Mouse (Mus musculus) MEL (cell line): ENCODE measurements around the gene 4931406P16Rik. TPM values are rescaled to one million over a fixed set of nuclear protein-coding genes. Genes with fewer than 3 reads are reported as not detected.
A peak's percentile ranks its signal among the peaks of the same experiment; 100 is the strongest.

Experiments
- DNase-seq: peaks from one replicate; pipeline ENCODE4 v3.0.0; 2011; ENCODE audit warnings: low read depth, low spot score
- H3K27ac ChIP-seq: 2 replicates; pipeline ENCODE4 v1.5.1; 2012; ENCODE audit warnings: low read depth, mild to moderate bottlenecking, control low read depth, low read length, moderate library complexity; ENCODE audit not compliant: control insufficient read depth
- H3K27me3 ChIP-seq, 2 experiments: fragments of 150-350 bp in 1 of 2; sonication (generic) in 1 of 2; 2 replicates each; pipeline ENCODE4 v1.6.1; 2012; ENCODE audit warnings: low read length in 2 of 2, mild to moderate bottlenecking in 2 of 2, improper control_type of control experiment in 1 of 2, moderate library complexity in 1 of 2; ENCODE audit not compliant: insufficient read depth in 2 of 2, control insufficient read depth in 1 of 2
- H3K36me3 ChIP-seq, 2 experiments: 2 replicates each; pipeline ENCODE4 v1.6.1; 2012 to 2014; ENCODE audit warnings: low read length in 2 of 2, improper control_type of control experiment in 1 of 2, inconsistent platforms in 1 of 2, mild to moderate bottlenecking in 1 of 2; ENCODE audit not compliant: insufficient read depth in 2 of 2, control insufficient read depth in 1 of 2
- H3K4me1 ChIP-seq, 2 experiments: fragments of 150-350 bp in 1 of 2; sonication (generic) in 1 of 2; 2 replicates each; pipeline ENCODE4 v1.6.1; 2012; ENCODE audit warnings: low read length in 2 of 2, improper control_type of control experiment in 1 of 2, mild to moderate bottlenecking in 1 of 2; ENCODE audit not compliant: insufficient read depth in 2 of 2, control insufficient read depth in 1 of 2
- H3K4me3 ChIP-seq, 2 experiments: fragments of 150-350 bp in 1 of 2; sonication (generic) in 1 of 2; 2 replicates each; pipeline ENCODE4 v1.5.1; 2012; ENCODE audit warnings: low read depth in 2 of 2, low read length in 2 of 2, mild to moderate bottlenecking in 2 of 2, moderate library complexity in 2 of 2, control low read depth in 1 of 2, improper control_type of control experiment in 1 of 2; ENCODE audit not compliant: control insufficient read depth in 1 of 2, insufficient read depth in 1 of 2
- H3K79me2 ChIP-seq: 2 replicates; pipeline ENCODE4 v1.6.1; 2012; ENCODE audit warnings: mild to moderate bottlenecking, low read length, moderate library complexity; ENCODE audit not compliant: control insufficient read depth, poor library complexity, insufficient read depth
- H3K9ac ChIP-seq: 2 replicates; pipeline ENCODE4 v1.6.1; 2012; ENCODE audit warnings: low read depth, mild to moderate bottlenecking, control low read depth, low read length, moderate library complexity; ENCODE audit not compliant: control insufficient read depth, poor library complexity, severe bottlenecking
- H3K9me3 ChIP-seq: fragments of 150-350 bp; sonication (generic); replicated peaks from 2 replicates; pipeline ENCODE4 v1.6.1; 2012; ENCODE audit warnings: mild to moderate bottlenecking, low read length, improper control_type of control experiment, moderate library complexity; ENCODE audit not compliant: insufficient read depth
- CHD1 ChIP-seq: IDR thresholded peaks from 2 replicates; pipeline ENCODE4 v1.6.1; 2012; ENCODE audit warnings: low read depth, mild to moderate bottlenecking, inconsistent platforms, low read length, improper control_type of control experiment
- CTCF ChIP-seq, 3 experiments: IDR thresholded peaks in 2 of 3; conservative IDR thresholded peaks in 1 of 3; 2 replicates each; pipeline ENCODE4 v1.5.1; 2011 to 2012; ENCODE audit warnings: low read length in 3 of 3, low read depth in 2 of 3, mild to moderate bottlenecking in 2 of 3, improper control_type of control experiment in 1 of 3, inconsistent platforms in 1 of 3, mixed read lengths in 1 of 3, moderate library complexity in 1 of 3; ENCODE audit not compliant: control insufficient read depth in 1 of 3, insufficient read depth in 1 of 3, poor library complexity in 1 of 3, severe bottlenecking in 1 of 3
- ELF1 ChIP-seq: IDR thresholded peaks from 2 replicates; pipeline ENCODE4 v1.6.1; 2014; ENCODE audit warnings: low read depth, mild to moderate bottlenecking, inconsistent platforms, low read length, improper control_type of control experiment, moderate library complexity
- EP300 ChIP-seq, 2 experiments: IDR thresholded peaks; 2 replicates each; pipeline ENCODE4 v1.6.1; 2011; ENCODE audit warnings: improper control_type of control experiment in 2 of 2, low read length in 2 of 2, low read depth in 1 of 2, mild to moderate bottlenecking in 1 of 2
- ETS1 ChIP-seq: IDR thresholded peaks from 2 replicates; pipeline ENCODE4 v1.6.1; 2012; ENCODE audit warnings: low read depth, mild to moderate bottlenecking, inconsistent platforms, low read length, improper control_type of control experiment, moderate library complexity
- GABPA ChIP-seq: IDR thresholded peaks from 2 replicates; pipeline ENCODE4 v1.6.1; 2012; ENCODE audit warnings: low read depth, mild to moderate bottlenecking, inconsistent platforms, low read length, improper control_type of control experiment, moderate library complexity
- GATA1 ChIP-seq: IDR thresholded peaks from 2 replicates; pipeline ENCODE4 v1.6.1; 2011; ENCODE audit warnings: low read depth, low read length, improper control_type of control experiment
- HCFC1 ChIP-seq: IDR thresholded peaks from 2 replicates; pipeline ENCODE4 v1.6.1; 2012; ENCODE audit warnings: low read depth, mild to moderate bottlenecking, inconsistent platforms, low read length, improper control_type of control experiment, moderate library complexity
- MAFK ChIP-seq: IDR thresholded peaks from 2 replicates; pipeline ENCODE4 v1.6.1; 2011; ENCODE audit warnings: low read depth, mild to moderate bottlenecking, low read length, improper control_type of control experiment, borderline replicate concordance
- MXI1 ChIP-seq: IDR thresholded peaks from 2 replicates; pipeline ENCODE4 v1.6.1; 2011; ENCODE audit warnings: mild to moderate bottlenecking, low read depth, low read length, improper control_type of control experiment
- MYB ChIP-seq: IDR thresholded peaks from 2 replicates; pipeline ENCODE4 v1.6.1; 2011; ENCODE audit warnings: mild to moderate bottlenecking, low read depth, low read length, improper control_type of control experiment
- POLR2A ChIP-seq, 2 experiments: IDR thresholded peaks; 2 replicates each; pipeline ENCODE4 v1.6.1; 2011 to 2012; ENCODE audit warnings: low read length in 2 of 2, mild to moderate bottlenecking in 2 of 2, control low read depth in 1 of 2, improper control_type of control experiment in 1 of 2, low read depth in 1 of 2, moderate library complexity in 1 of 2; ENCODE audit not compliant: control insufficient read depth in 1 of 2, insufficient read depth in 1 of 2, poor library complexity in 1 of 2
- POLR2AphosphoS2 ChIP-seq: IDR thresholded peaks from 2 replicates; pipeline ENCODE4 v1.6.1; 2011; ENCODE audit warnings: low read length, improper control_type of control experiment
- POLR2AphosphoS5 ChIP-seq: IDR thresholded peaks from 2 replicates; pipeline ENCODE4 v1.6.1; 2012; ENCODE audit warnings: low read depth, borderline replicate concordance, mild to moderate bottlenecking, inconsistent platforms, low read length, moderate library complexity, mixed read lengths
- TAL1 ChIP-seq: IDR thresholded peaks from 2 replicates; pipeline ENCODE4 v1.6.1; 2012; ENCODE audit warnings: mild to moderate bottlenecking, inconsistent platforms, low read length, moderate library complexity, mixed read lengths
- TBP ChIP-seq: IDR thresholded peaks from 2 replicates; pipeline ENCODE4 v1.8.0; 2011; ENCODE audit warnings: low read depth, low read length, improper control_type of control experiment
- TCF12 ChIP-seq: IDR thresholded peaks from 2 replicates; pipeline ENCODE4 v1.6.1; 2014; ENCODE audit warnings: low read depth, mild to moderate bottlenecking, inconsistent platforms, low read length, improper control_type of control experiment, moderate library complexity
- UBTF ChIP-seq: IDR thresholded peaks from 2 replicates; pipeline ENCODE4 v1.6.1; 2012; ENCODE audit warnings: low read depth, mild to moderate bottlenecking, inconsistent platforms, low read length, improper control_type of control experiment, moderate library complexity, borderline replicate concordance; ENCODE audit not compliant: insufficient read depth
- USF1 ChIP-seq: IDR thresholded peaks from 2 replicates; pipeline ENCODE4 v1.6.1; 2014; ENCODE audit warnings: low read depth, mild to moderate bottlenecking, inconsistent platforms, low read length, improper control_type of control experiment, moderate library complexity
- USF2 ChIP-seq, 2 experiments: IDR thresholded peaks; 2 replicates each; pipeline ENCODE4 v1.6.1; 2011 to 2012; ENCODE audit warnings: improper control_type of control experiment in 2 of 2, low read length in 2 of 2, borderline replicate concordance in 1 of 2, inconsistent platforms in 1 of 2, low read depth in 1 of 2, mild to moderate bottlenecking in 1 of 2; ENCODE audit not compliant: insufficient read depth in 1 of 2
- ZKSCAN1 ChIP-seq: IDR thresholded peaks from 2 replicates; pipeline ENCODE4 v1.6.1; 2012; ENCODE audit warnings: low read depth, mild to moderate bottlenecking, inconsistent platforms, low read length, improper control_type of control experiment, moderate library complexity
- ZMIZ1 ChIP-seq: IDR thresholded peaks from 2 replicates; pipeline ENCODE4 v1.6.1; 2012; ENCODE audit warnings: low read depth, mild to moderate bottlenecking, inconsistent platforms, low read length, improper control_type of control experiment, moderate library complexity
- ZNF384 ChIP-seq: IDR thresholded peaks from 2 replicates; pipeline ENCODE4 v1.6.1; 2012; ENCODE audit warnings: low read depth, mild to moderate bottlenecking, inconsistent platforms, low read length, improper control_type of control experiment
- polyA plus RNA-seq, 2 experiments: library from polyadenylated mRNA; stranded (reverse) in 1 of 2; unstranded in 1 of 2; fragments of >175 nt in 1 of 2; fragments of >200 nt in 1 of 2; gene quantifications; 2 replicates each; pipeline versions ENCODE4 v1.2.1 to v1.2.4; 2012; ENCODE audit warnings: low replicate concordance in 2 of 2, low read depth in 1 of 2; ENCODE audit not compliant: insufficient read length in 2 of 2, insufficient read depth in 1 of 2, missing spikeins in 1 of 2
- total RNA-seq: library from RNA; depleted of rRNA; stranded (reverse); fragments of 300-350 nt; gene quantifications from 2 replicates; pipeline ENCODE4 v1.2.3, GENCODE M21; 2012

4931406P16Rik gene
- total and polyA plus RNA-seq, 3 experiments = 7.8 to 18.0 TPM; not detected in 1

- TF ChIP-seq ZNF384 = peak; percentile 81
- TF ChIP-seq ELF1 = no peak
- TF ChIP-seq ZMIZ1 = no peak
- TF ChIP-seq TBP = no peak
- TF ChIP-seq POLR2AphosphoS2 = no peak
- no peak for TF ChIP-seq CTCF (IDR thresholded peaks at IDR 0.05 in 2 of 3, conservative IDR thresholded peaks at IDR 0.05 in 1 of 3; ENCODE audit: control insufficient read depth in 1 of 3, insufficient read depth in 1 of 3, low read depth in 2 of 3, low read length in 3 of 3, poor library complexity in 1 of 3, severe bottlenecking in 1 of 3)
- TF ChIP-seq MAFK = no peak
- peak; percentile 56 for TF ChIP-seq GATA1
- no peak for TF ChIP-seq CHD1
- no peak for TF ChIP-seq USF2 (IDR thresholded peaks at IDR 0.05; ENCODE audit: borderline replicate concordance in 1 of 2, insufficient read depth in 1 of 2, low read depth in 1 of 2, low read length in 2 of 2)
- no peak for TF ChIP-seq MXI1
- TF ChIP-seq TAL1 = no peak
- peak; percentile 10 to 44; a peak in 1 of 4 replicates for TF ChIP-seq EP300 (IDR thresholded peaks at IDR 0.05; ENCODE audit: low read depth in 1 of 2, low read length in 2 of 2)
- no peak for TF ChIP-seq UBTF
- TF ChIP-seq POLR2A (IDR thresholded peaks at IDR 0.05; ENCODE audit: control insufficient read depth in 1 of 2, insufficient read depth in 1 of 2, low read depth in 1 of 2, low read length in 2 of 2, poor library complexity in 1 of 2) = no peak
- peak; percentile 56; the same call in 1 of the 2 replicates for TF ChIP-seq ETS1
- TF ChIP-seq TCF12 = peak; percentile 55
- TF ChIP-seq MYB = no peak
- no peak for TF ChIP-seq POLR2AphosphoS5
- no peak for TF ChIP-seq HCFC1
- no peak for TF ChIP-seq USF1
- no peak for TF ChIP-seq ZKSCAN1
- no peak for TF ChIP-seq GABPA
- H3K27ac ChIP-seq = no peak overlapping the region
- no peaks in the 10 kb centered on the region for H3K9me3 ChIP-seq
- H3K27me3 ChIP-seq = no peaks in the 10 kb centered on the region
- no peaks in the 10 kb centered on the region for H3K79me2 ChIP-seq
- H3K4me3 ChIP-seq = no peak overlapping the region
- peaks cover 2% of the 10 kb centered on the region in 2 experiments; a peak in 3 of 4 replicates for H3K36me3 ChIP-seq
- H3K4me1 ChIP-seq = peaks cover 0 to 9% of the 10 kb centered on the region in 2 experiments; a peak in 2 of 4 replicates
- H3K9ac ChIP-seq = no peak overlapping the region
- peak; percentile 29 for DNase-seq
Observed at GRCm38 (mm10) chr7:34246870-34247499, 66.4 kb downstream of the 4931406P16Rik start.
